Mouse (Mus musculus): ENCODE measurements around the gene Vwa7. TPM values are rescaled to one million over a fixed set of nuclear protein-coding genes. Genes with fewer than 3 reads are reported as not detected.
"Not testable (repeated sequence)": the region's sequence is repeated elsewhere in the genome, so short reads cannot be mapped to it uniquely, and the experiment has no call there.

Gene Vwa7
- 0.77 and 1.2 TPM in 2 replicates for polyA plus RNA-seq (2011; ENCODE audit: insufficient read depth, insufficient read length, low replicate concordance, missing spikeins)

DNA sequence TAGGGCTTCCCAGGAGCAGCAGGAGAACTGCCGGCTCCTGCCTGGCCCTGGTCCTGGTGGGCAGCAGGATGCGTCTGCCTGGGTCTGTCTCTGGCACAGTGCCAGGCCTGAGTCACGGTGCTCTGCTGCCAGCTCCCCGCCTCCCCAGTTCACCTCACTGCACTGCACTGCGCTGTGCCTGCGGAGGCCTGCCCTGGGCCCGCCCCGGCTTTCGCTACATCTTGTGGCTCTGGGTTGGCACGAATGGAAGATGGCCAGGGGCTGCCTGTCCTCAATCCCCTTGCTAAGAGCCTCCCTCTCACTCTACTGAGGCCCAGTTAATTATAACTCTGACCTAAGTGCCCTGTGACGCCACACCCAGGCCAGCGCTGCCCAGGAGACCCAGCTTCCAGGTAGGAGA, at the start of gene Vwa7:
TSS of gene Vwa7 (plus strand) at position 204 of the 400 bp plus-strand sequence.
- Histone ChIP-seq H3K27ac (ENCODE audit: control insufficient read depth, insufficient read depth, low read depth, low read length, poor library complexity) (no peak within 1 kb of the TSS), H3K4me3 (replicated peaks; ENCODE audit: control insufficient read depth, low read depth, low read length) (no peak within 1 kb of the TSS), H3K4me1 (ENCODE audit: control insufficient read depth, insufficient read depth, low read length) (no peaks in the 10 kb centered on the region)
- TF ChIP-seq CTCF (IDR thresholded peaks at IDR 0.05; ENCODE audit: control insufficient read depth, insufficient read depth, low read length) (no peak), POLR2A (IDR thresholded peaks at IDR 0.05; ENCODE audit: borderline replicate concordance, control insufficient read depth, low read depth, low read length) (no peak)
- WGBS, result 40% methylated on average over 12 of the region's 12 CpGs

DNA sequence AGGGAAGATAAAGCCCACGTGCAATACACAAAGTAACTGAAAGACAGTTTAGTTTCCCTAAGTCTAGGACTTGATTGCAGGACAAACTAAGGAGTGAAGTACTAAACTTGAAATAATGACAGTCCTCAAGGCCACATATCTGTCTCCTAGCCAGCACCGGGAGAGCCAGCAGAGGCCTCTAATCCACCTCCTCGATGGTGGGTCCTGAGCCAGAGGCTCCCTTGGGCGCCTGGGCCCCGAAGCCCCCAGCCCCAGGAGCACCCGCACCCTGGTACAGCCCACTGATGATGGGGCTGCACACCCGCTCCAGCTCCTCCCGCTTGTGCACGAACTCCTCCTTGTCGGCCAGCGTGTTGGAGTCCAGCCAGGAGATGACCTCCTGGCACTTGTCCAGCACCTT, 46.6 kb upstream of the Vwa7 start, which contains the start of gene Gm20481:
TSS of gene Gm20481 (plus strand) at position 91 of the 400 bp plus-strand sequence.
- H3K27ac ChIP-seq (ENCODE audit: control insufficient read depth, insufficient read depth, low read depth, low read length, poor library complexity); H3K4me3 ChIP-seq (replicated peaks; ENCODE audit: control insufficient read depth, low read depth, low read length); H3K4me1 ChIP-seq (ENCODE audit: control insufficient read depth, insufficient read depth, low read length): not testable (repeated sequence)
- WGBS, result 65% methylated on average over 7 of the region's 11 CpGs

DNA sequence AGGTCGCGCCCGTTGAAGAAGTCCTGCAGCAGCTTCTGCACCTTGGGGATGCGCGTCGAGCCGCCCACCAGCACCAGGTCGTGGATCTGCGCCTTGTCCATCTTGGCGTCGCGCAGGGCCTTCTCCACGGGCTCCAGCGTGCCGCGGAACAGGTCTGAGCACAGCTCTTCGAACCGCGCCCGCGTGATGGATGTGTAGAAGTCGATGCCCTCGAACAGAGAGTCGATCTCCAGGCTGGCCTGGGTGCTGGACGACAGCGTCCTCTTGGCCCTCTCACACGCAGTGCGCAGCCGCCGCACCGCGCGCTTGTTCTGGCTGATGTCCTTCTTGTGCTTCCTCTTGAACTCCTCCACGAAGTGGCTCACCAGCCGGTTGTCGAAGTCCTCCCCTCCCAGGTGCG, 45.5 kb upstream of the Vwa7 start:
- H3K27ac ChIP-seq (ENCODE audit: control insufficient read depth, insufficient read depth, low read depth, low read length, poor library complexity); H3K4me3 ChIP-seq (replicated peaks; ENCODE audit: control insufficient read depth, low read depth, low read length); H3K4me1 ChIP-seq (ENCODE audit: control insufficient read depth, insufficient read depth, low read length): not testable (repeated sequence)
- 52% methylated on average over 21 of the region's 37 CpGs for WGBS

DNA sequence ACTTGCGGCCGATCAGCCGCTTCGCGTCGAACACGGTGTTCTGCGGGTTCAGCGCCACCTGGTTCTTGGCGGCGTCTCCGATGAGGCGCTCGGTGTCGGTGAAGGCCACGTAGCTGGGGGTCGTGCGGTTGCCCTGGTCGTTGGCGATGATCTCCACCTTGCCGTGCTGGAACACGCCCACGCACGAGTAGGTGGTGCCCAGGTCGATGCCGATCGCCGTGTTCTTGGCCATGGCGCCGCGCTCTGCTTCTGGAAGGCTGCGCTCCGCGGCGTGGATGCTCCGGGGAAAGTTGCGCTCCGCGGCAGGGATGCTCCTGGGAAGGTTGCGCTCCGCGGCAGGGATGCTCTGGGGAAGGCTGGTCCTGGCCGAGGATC, 44.7 kb upstream of the Vwa7 start:
- 2% methylated on average over 30 of the region's 43 CpGs for WGBS
- not testable (repeated sequence) for H3K27ac ChIP-seq (ENCODE audit: control insufficient read depth, insufficient read depth, low read depth, low read length, poor library complexity); H3K4me1 ChIP-seq (ENCODE audit: control insufficient read depth, insufficient read depth, low read length)
- peak overlapping the region; percentile 21 for H3K4me3 ChIP-seq (replicated peaks; ENCODE audit: control insufficient read depth, low read depth, low read length)

DNA sequence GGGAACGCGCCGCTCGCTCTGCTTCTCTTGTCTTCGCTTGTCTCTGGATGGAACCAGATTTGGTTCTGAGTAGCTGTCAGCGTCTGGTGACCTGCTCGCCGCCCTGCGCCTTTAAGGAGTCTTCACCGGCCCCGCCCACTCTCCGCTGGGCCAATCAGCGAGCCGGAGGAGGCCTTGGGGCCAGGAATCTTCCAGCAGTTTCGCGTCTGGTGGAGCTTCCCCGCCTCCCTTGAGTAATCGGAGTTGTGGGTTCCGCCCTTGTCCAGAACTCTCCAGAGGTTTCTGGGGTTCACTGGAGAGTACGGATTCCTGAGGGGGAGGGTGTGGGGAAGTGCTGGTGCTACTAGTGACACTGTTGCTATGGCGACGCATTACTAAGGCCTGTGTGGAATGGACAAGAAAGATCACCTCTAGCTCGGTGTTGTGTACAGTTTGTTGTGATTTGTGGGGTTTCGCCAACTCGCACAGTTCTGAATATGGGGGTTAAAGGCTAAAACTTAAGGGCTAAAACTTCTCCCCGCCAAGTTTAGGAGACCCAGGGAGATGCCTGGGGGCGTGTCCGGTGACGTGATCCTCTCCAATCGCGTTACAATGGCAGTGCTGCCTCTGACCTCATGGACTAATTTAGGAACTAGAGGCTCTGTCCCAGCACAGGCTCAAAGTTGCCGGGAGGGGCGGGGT, 44.2 kb upstream of the Vwa7 start, which contains the start of the genes Hspa1a and Hspa1l:
TSS of gene Hspa1a (minus strand) at position 88 of the 681 bp plus-strand sequence.
TSS of gene Hspa1l (plus strand) at position 635 of the 681 bp plus-strand sequence.
- H3K27ac ChIP-seq (ENCODE audit: control insufficient read depth, insufficient read depth, low read depth, low read length, poor library complexity), result not testable (repeated sequence)

GRCm38 (mm10) chr17:34975581-34976492, 40.5 kb upstream of the Vwa7 start:
- Histone ChIP-seq H3K4me1 (ENCODE audit: control insufficient read depth, insufficient read depth, low read length) (no peaks in the 10 kb centered on the region; the same call in 1 of the 2 replicates), H3K27ac (ENCODE audit: control insufficient read depth, insufficient read depth, low read depth, low read length, poor library complexity) (no peak overlapping the region), H3K4me3 (replicated peaks; ENCODE audit: control insufficient read depth, low read depth, low read length) (no peak overlapping the region)
- 77% methylated on average over 3 of the region's 3 CpGs for WGBS
- TF ChIP-seq POLR2A (IDR thresholded peaks at IDR 0.05; ENCODE audit: borderline replicate concordance, control insufficient read depth, low read depth, low read length), result no peak
- no peak for TF ChIP-seq CTCF (IDR thresholded peaks at IDR 0.05; ENCODE audit: control insufficient read depth, insufficient read depth, low read length)

More for the DNA sequence above, 44.2 kb upstream of the Vwa7 start, which contains the start of the genes Hspa1a and Hspa1l:
- H3K4me3 ChIP-seq (replicated peaks; ENCODE audit: control insufficient read depth, low read depth, low read length), result peak within 1 kb of the TSS; percentile 23
- WGBS, result under 1% methylated on average over 30 of the region's 33 CpGs
- not testable (repeated sequence) for H3K4me1 ChIP-seq (ENCODE audit: control insufficient read depth, insufficient read depth, low read length)

DNA sequence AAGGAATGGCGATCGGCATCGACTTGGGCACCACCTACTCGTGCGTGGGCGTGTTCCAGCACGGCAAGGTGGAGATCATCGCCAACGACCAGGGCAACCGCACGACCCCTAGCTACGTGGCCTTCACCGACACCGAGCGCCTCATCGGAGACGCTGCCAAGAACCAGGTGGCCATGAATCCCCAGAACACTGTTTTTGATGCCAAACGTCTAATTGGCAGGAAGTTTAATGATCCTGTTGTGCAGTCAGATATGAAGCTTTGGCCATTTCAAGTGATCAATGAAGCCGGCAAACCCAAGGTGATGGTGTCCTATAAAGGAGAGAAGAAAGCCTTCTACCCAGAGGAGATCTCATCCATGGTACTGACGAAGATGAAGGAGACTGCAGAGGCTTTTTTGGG, 39.4 kb upstream of the Vwa7 start:
- Histone ChIP-seq H3K4me1 (ENCODE audit: control insufficient read depth, insufficient read depth, low read length) (no peaks in the 10 kb centered on the region; the same call in 1 of the 2 replicates), H3K27ac (ENCODE audit: control insufficient read depth, insufficient read depth, low read depth, low read length, poor library complexity) (no peak overlapping the region), H3K4me3 (replicated peaks; ENCODE audit: control insufficient read depth, low read depth, low read length) (no peak overlapping the region)
- no peak for TF ChIP-seq POLR2A (IDR thresholded peaks at IDR 0.05; ENCODE audit: borderline replicate concordance, control insufficient read depth, low read depth, low read length)
- WGBS, result 93% methylated on average over 20 of the region's 20 CpGs

DNA sequence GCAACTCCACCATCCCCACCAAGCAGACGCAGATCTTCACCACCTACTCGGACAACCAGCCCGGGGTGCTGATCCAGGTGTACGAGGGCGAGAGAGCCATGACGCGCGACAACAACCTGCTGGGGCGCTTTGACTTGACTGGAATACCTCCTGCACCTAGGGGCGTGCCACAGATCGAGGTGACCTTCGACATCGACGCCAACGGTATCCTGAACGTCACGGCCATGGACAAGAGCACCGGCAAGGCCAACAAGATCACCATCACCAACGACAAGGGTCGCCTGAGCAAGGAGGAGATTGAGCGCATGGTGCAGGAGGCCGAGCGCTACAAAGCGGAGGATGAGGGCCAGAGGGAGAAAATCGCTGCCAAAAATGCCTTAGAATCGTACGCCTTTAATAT, 38.1 kb upstream of the Vwa7 start:
- TF ChIP-seq CTCF (IDR thresholded peaks at IDR 0.05; ENCODE audit: control insufficient read depth, insufficient read depth, low read length), result no peak
- no peak for TF ChIP-seq POLR2A (IDR thresholded peaks at IDR 0.05; ENCODE audit: borderline replicate concordance, control insufficient read depth, low read depth, low read length)
- 90% methylated on average over 27 of the region's 27 CpGs for WGBS
- no peak overlapping the region for H3K27ac ChIP-seq (ENCODE audit: control insufficient read depth, insufficient read depth, low read depth, low read length, poor library complexity)
- H3K4me3 ChIP-seq (replicated peaks; ENCODE audit: control insufficient read depth, low read depth, low read length), result no peak overlapping the region
- peaks cover 2% of the 10 kb centered on the region for H3K4me1 ChIP-seq (ENCODE audit: control insufficient read depth, insufficient read depth, low read length)

- Histone ChIP-seq H3K4me1 (ENCODE audit: control insufficient read depth, insufficient read depth, low read length) (peaks cover 2% of the 10 kb centered on the region), H3K4me3 (replicated peaks; ENCODE audit: control insufficient read depth, low read depth, low read length) (no peak overlapping the region), H3K27ac (ENCODE audit: control insufficient read depth, insufficient read depth, low read depth, low read length, poor library complexity) (no peak overlapping the region)
- TF ChIP-seq CTCF (IDR thresholded peaks at IDR 0.05; ENCODE audit: control insufficient read depth, insufficient read depth, low read length), result no peak
- no peak for TF ChIP-seq POLR2A (IDR thresholded peaks at IDR 0.05; ENCODE audit: borderline replicate concordance, control insufficient read depth, low read depth, low read length)
- WGBS, result 82% methylated on average over 4 of the region's 4 CpGs
Observed at GRCm38 (mm10) chr17:34979631-34980030, 36.7 kb upstream of the Vwa7 start.

Data from bone marrow, adult 2 months (tissue).